Comparison of ENCODE assay signal across 16 mouse cellular contexts in genomic region chr3:40368421-40368820, GRCm38 (mm10).
"Had no signal": no experiment of that assay in that cellular context is flagged by ENCODE, and none has a peak within 500 bp of the region (broad histone marks: within the 10 kb centered on the region; RNA-seq: fewer than 3 reads in every experiment).

No protein-coding gene starts in this region.

- H3K9ac ChIP-seq: kidney, embryonic 15.5 days; liver, embryonic 15.5 days; midbrain, embryonic 15.5 days; neural tube, embryonic 13.5 days; stomach, embryonic 15.5 days had no signal

- DNase-seq: kidney, postnatal 4 days; lung, adult 2 months; lung, postnatal 4 days; retina, postnatal 1 day; thymus, adult 2 months; thymus, postnatal 25 days had no signal

- H3K27ac ChIP-seq: kidney, embryonic 15.5 days; layer of hippocampus, adult 2 months; limb, embryonic 10.5 days; liver, embryonic 15.5 days; midbrain, embryonic 15.5 days; neural tube, embryonic 13.5 days; stomach, embryonic 15.5 days had no signal

- H3K4me1 ChIP-seq: limb, embryonic 10.5 days; liver, embryonic 15.5 days; midbrain, embryonic 15.5 days; stomach, embryonic 15.5 days had no signal

- ATAC-seq: lung, postnatal 0 days; midbrain, embryonic 15.5 days had no signal

- H3K4me3 ChIP-seq: kidney, embryonic 15.5 days; layer of hippocampus, adult 2 months; limb, embryonic 10.5 days; liver, embryonic 15.5 days; midbrain, embryonic 15.5 days; neural tube, embryonic 13.5 days; stomach, embryonic 15.5 days had no signal

- H3K4me2 ChIP-seq: kidney, embryonic 15.5 days; liver, embryonic 11.5 days; liver, embryonic 15.5 days; midbrain, embryonic 11.5 days; midbrain, embryonic 15.5 days; neural tube, embryonic 13.5 days; stomach, embryonic 15.5 days had no signal

- H3K27me3 ChIP-seq: kidney, embryonic 15.5 days; liver, embryonic 15.5 days; midbrain, embryonic 15.5 days; neural tube, embryonic 13.5 days; stomach, embryonic 15.5 days had no signal

- H3K9me3 ChIP-seq: kidney, embryonic 15.5 days; limb, embryonic 10.5 days; liver, embryonic 15.5 days; midbrain, embryonic 15.5 days; neural tube, embryonic 13.5 days; stomach, embryonic 15.5 days had no signal

- H3K36me3 ChIP-seq: kidney, embryonic 15.5 days; limb, embryonic 10.5 days; liver, embryonic 15.5 days; midbrain, embryonic 15.5 days; neural tube, embryonic 13.5 days; stomach, embryonic 15.5 days had no signal
